Mouse (Mus musculus): ENCODE measurements around the gene Adamts14.

The Adamts14 gene

DNA sequence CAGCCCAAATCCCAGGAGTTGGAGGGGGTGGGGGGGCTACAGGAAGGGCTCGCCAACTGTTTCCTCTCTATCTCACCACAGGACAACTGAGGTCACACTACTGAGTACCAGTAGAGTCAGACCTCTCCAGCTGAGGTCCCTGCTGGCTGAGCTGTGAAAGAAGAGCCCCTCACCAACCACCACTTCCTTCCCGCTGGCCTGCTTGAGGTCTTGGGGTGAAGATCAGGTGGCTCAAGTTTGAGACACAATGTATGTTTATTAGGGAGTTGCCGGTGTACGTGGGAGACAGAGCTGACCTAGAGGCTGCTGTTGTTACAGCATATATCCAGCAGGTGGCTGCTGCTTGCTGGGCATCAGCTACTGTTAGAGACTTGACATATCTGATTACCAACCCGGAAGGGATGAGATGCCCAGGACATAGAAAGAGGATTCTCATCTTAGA, 2.5 kb upstream of the Adamts14 start:
- peak; percentile 55 for DNase-seq (ENCODE audit: extremely low spot score)

DNA sequence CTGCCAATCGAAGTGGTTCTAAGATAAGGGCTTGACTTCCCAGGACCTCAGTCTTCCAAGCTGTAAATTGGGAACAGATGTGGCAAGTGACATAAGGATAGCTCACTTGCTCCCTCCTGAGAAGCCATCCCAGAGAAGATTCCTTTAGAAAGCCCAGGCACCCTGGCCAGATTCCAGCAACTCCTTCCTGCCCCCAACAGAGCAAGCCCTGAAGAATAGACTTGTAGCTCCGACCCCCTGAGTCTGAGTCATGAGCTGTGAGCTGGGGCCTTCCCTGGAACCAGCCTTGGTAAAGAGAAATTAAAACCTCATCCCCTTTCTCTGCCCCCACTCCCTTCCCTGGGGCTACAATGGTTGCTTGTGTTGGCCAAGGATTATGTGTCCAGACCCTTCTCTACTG, 1.3 kb upstream of the Adamts14 start:
- DNase-seq (ENCODE audit: extremely low spot score): no peak

DNA sequence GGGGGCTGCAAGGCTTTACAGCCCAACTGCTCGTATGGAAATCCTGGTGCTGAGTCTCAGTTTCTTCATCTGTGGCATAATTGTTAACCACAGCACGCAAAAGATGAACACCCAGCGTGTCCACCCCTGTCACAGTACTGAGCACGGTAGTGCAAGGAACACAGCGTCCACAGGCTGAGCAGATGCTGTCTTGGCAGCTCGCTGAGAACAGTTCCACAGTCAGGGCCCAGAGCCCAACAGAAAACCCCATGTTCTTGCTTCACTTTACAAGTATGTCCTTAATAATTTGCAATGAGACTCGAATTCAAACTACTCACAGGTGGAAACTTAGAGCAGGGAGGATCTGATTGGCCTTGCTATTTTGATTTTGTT, 592 bp upstream of the Adamts14 start:
- no peak for DNase-seq (ENCODE audit: extremely low spot score)

DNA sequence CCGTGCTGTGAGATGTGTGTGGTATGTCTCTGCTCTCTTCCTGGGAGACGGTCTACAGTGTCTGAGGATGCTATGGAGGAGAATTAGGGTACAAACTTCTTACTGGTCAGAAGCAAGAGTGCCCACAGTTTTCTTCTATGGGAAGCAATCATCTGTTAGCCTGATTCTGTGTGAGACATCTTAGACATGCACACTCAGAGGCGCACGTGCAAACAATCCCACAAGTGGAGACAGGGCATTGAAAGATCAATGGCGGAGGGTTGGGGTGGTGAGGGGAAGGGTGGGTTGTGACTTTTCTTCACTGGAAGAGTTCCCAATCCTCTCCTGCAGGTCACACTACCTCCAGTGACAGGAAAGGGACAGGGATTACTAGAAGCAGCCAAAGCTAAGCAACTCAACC, 607 bp downstream of the Adamts14 start:
- DNase-seq (ENCODE audit: extremely low spot score): no peak

DNA sequence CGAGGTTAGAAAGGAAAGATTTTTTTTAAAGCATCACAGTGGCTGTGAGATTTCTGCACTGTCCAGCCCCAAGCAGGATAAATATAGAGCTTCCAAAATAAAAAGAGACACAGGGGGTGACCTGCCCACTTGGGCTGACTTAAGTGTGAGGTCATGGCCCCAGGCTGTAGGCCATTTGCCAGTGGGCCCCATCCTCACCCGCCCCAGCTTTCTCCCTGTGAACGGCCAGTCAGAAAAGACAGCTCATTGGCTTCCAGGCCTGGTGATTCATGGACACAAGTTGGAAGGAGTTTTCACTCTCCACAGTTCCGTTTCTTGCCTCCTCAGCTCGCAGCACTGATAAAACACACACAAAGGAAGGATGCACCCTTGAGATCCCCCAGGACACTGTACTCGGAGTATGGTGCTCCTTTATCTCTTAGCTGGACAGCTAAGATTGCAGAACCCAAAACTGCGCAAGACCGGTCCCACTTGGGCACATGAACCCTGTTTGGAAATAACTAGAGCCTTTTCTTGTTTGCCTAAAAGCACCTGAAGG, 1.1 kb downstream of the Adamts14 start:
- no peak for DNase-seq (ENCODE audit: extremely low spot score)

DNA sequence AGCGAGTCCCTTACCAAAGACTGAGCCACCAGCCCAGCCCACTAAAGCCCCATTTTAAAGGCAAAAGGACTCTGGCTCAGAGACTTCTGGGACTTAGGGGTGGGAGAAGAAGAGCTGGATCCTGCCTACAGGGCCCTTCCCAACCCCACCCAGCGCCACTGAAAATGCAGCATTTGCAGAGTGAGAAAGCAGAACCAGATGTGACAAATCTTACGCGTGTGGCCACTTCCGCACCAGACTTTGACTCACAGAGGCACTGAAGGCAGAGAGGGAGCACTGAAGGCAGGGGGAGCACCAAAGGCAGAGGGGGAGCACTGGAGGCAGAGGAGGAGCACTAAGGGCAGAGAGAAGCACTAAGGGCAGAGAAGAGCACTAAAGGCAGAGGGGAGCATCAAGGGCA, 5.9 kb downstream of the Adamts14 start:
- DNase-seq (ENCODE audit: extremely low spot score): no peak

DNA sequence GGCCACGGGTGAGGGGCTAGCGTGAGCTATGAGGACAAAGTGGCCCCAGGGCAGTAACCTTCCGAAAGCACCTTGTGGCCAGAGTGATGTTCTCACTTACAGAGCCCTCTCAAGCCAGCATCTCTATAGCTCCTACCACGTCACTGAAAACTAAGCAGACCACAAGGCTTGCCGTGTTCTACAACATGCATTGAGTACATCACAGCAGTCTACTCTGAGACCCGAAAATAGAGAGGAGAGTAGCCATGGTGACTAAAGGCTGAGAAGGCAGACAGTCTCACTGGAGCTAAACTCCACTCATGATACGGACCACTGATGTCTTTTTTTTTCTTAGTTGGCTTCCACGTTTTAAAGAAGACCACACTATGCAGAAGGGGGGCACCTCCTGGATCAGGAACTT, 9.6 kb downstream of the Adamts14 start:
- no peak for DNase-seq (ENCODE audit: extremely low spot score)

DNA sequence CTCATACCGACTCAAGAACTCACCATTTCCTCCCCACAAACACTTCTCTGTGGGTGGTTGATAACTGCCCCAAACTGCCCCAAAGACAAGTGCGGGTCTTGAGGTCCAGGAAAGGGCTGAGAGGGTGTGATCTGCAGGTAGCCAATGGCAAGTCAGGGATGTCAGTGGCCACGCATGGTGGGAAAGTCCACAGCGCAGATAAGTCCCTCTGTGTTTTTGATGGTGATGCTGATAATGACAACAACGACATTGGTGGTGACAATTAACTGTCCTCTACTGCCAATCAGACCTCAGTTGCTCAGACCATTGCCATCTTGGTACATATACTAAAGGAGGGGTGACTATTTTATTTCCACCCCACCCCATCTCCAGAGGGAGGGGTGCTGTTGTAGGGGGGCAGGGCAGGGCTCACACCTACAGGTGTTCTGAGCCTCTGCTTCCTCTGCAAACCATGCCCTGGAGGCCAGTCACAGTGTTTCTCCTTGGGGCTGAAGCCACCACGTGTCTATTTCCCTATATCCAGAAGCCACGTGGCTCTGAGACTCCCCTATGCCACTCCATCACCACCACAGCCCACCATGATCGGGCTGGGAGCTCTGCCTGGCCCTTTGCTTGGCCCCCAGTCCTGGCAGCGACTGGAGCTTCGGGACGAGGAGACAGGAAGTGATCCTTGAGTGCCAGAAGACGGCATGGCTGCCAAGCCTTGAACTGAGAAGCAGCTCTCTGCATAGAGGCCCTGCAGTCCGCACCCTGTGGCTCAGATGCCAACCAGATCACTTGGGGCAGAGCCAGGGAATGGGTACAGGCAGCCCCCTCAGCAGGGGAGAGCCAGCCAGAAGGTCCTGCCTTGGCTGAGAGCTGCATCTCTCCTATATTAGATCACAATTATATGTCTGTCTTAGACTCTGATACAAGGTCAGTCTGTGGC, 11.7 kb downstream of the Adamts14 start:
- no peak for DNase-seq (ENCODE audit: extremely low spot score)

DNA sequence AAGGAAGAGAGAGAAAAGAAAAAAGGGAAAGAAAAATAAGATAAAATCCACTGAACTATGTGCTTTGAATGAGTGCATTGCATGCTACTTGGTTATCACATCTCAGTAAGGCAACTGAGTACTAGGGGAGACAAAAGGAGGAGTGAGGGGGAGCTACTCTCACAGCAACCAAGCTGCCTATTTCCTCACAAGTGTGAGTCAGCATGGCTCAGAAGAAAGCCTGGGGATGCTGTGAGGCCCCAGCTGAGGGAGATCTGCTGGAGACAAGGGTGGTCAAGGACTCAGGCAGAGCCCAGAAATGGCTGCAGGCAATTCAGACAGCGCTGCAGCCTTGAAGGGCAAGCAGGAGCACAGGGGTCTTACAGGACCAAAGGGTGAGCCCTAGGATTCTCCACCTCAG, 15.1 kb downstream of the Adamts14 start:
- no peak for DNase-seq (ENCODE audit: extremely low spot score)

DNA sequence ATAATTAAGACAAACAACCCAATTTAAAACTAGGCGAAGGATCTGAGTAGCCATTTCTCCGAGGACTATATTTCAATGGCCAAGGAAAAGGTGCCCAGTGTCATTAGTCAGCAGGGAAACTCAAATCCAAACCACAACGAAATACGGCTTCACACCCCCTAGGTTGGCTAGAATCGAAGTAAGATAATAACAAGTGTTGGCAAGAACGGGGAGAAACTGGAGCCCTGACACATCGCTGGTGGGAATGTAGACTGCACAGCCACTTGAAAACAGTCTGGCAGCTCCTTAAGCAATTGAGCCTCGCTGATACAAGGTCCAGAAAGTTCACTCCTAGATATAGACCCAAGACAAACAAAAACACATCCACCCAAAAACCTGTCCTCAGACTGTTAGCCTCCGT, 16.6 kb downstream of the Adamts14 start:
- no peak for DNase-seq (ENCODE audit: extremely low spot score)

DNA sequence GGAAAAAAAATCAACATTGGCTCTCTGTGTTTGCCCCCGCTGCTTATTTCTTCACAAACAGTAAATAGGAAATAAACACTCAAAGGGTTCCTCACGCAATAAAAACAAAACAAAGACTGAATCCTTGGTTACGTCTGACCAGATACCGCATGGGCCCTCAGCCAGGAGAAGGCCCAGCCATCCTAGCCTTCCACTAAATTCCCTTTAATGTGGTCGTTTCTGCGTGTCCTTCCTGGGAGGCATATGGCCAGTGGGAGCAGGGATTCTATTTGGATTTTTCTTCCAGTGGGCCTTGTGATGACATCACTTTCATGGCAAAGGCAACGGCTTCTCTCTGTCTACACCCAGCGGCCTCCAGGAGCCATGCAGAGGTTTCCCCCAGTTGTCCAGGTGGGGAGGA, 18.0 kb downstream of the Adamts14 start:
- no peak for DNase-seq (ENCODE audit: extremely low spot score)

DNA sequence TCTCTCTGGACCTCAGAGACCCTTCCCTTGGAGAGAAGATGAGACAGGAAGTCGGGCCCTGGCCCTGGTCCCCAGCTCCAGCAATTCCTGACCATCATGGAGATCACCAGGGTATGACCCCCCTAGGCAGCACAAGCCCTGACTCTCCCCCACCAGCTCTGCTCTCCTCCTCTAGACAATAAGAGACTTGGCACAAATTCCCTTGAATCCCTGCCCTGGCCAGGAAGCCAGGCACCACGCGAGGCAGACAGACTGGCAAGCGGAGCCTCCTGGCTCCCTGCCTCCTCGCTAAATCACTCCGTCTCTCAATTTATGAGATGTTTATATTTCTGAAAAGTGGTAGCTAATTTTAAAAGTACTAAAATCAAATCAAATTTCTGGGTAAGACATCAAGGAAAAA, 18.5 kb downstream of the Adamts14 start:
- DNase-seq (ENCODE audit: extremely low spot score): no peak

DNA sequence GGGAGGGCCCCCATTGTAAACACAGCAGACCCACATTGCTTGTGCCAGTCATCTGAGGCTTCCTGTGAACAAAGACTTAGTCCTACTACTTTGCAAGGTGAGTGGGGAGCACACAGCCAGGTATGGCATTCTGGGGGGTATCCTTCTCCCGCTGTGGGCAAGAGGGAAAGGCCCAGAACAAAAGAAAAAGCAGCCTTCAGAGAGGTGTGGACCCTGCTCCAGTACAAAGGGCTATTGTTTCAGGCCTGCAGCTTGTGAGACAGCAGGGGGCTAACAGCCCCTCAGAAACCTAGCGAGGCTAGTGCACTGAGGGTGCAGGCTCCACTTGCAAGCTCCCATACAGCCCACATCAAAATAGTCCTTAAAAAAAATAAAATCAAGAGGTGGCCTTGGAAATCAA, 23.3 kb downstream of the Adamts14 start:
- no peak for DNase-seq (ENCODE audit: extremely low spot score)

DNA sequence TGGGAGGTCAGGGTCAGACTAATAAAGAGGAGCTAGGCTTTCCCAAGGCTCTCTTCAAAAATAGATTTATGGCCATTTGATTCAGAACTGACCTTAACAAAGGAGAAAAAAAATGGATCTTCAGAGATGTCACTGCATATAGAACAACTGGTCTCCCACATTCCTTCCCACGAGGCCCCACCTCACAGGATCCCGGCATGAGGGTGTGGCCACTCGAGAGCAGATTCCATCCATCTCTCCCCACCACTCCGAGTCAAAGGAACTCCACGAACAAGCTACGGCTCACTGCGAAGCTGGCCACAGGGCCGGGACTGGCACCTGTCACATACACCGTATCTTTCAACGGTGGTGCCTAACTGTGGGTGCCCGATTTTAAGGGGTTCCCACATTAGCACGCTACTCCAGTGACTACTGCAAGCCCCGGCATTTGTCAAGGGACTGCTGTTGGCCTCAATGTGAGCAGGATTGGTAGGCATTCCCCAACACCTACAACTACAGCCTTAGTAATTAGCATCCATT, 24.6 kb downstream of the Adamts14 start:
- no peak for DNase-seq (ENCODE audit: extremely low spot score)

DNA sequence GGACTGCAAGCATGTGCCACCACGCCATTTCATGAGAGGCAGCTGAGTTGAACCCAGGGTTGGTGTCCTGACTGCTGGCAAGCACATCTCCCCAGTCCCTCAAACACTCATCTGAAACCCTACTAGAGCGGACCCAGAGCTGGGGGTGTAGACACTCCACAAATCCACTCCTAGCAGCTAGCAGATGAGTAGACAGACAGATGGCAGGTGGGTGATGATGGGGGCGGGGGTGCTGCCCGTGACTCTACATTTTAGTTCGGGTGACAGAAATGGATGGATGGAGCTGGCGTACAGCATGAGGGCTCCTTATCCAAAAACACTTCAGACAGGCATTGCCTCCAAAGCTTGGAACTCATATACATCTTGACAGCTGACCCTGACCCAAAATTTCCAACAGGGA, 26.9 kb downstream of the Adamts14 start:
- no peak for DNase-seq (ENCODE audit: extremely low spot score)

DNA sequence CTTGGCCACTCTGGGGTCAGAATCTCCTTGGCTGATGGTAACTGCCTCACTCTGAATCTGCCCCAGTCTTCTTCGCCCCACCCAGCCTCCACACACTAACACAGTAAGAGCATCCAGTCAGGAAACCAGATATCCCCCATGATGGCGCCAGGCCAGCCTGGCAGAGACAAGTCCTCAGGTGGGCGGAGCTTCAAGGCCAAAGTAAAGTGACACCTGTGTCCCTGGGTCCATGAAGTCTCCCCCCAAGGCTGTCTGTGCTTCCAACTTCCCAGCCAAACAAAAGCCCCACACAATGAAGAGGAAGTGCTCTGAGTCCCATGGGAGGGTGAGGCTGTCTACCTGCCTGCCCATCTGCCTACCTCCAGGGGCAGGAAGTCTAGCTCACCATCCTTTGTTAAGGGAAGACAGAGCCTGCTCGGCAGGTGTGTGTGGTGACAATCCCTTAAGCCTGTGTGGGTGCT, 31.2 kb downstream of the Adamts14 start:
- DNase-seq (ENCODE audit: extremely low spot score): no peak

DNA sequence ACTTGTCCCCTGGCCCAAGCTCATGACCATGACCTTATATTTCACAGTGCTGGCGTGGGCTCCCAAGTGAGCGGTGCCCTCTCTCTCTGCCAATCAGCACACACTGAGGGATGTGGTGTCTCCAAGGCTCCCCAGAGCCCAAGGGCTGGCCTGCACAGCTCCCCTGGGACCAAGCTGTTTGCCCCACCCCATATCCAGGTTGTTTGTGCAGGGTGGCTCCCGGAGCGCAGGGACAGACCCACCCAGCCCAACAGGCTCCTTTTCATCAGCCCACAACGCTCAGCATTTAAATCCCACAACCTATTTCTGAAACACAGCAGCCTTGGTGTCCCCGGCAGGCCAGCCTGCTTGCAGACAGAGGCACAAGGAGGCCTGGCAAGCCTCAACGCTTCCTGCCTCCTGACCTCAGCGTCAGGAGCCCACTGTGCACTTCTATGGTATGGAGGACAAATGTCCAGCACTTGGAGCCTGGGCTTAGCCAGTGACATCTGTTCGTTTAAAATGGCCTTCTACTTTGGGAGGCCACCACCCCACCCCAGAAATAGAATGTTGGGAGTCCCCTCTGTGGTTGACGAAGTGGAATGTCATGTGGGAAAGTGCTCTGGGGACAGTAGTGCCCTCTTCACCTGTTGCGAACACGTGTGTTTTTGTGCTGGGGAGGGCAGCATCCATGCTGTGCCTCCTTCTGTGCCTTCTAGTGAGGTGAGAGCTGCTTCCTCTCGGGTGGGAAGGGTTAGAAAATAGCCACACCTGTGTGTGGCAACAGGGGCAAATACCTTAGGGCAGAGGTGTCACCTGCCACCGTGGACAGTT, 32.9 kb downstream of the Adamts14 start:
- DNase-seq (ENCODE audit: extremely low spot score): no peak

DNA sequence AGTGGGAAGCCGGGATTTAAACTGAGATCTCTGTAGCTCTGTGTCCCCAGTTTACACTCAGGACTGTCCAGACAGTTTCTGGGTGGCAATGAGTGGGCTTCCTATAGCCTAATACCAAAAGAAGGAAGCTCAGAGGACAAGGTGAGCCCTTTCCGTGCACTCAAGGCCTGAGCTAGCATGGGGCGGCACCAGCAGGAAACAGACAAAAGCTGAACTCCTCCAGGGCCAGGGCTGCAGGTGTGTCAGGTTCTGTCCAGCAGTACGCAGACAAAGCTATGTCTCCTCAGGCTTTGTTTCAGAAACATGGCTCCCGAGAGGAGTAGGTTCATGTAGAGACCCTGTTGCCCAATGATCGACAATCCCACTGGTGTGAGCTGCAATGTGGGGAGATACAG, 35.9 kb downstream of the Adamts14 start:
- DNase-seq (ENCODE audit: extremely low spot score): no peak

DNA sequence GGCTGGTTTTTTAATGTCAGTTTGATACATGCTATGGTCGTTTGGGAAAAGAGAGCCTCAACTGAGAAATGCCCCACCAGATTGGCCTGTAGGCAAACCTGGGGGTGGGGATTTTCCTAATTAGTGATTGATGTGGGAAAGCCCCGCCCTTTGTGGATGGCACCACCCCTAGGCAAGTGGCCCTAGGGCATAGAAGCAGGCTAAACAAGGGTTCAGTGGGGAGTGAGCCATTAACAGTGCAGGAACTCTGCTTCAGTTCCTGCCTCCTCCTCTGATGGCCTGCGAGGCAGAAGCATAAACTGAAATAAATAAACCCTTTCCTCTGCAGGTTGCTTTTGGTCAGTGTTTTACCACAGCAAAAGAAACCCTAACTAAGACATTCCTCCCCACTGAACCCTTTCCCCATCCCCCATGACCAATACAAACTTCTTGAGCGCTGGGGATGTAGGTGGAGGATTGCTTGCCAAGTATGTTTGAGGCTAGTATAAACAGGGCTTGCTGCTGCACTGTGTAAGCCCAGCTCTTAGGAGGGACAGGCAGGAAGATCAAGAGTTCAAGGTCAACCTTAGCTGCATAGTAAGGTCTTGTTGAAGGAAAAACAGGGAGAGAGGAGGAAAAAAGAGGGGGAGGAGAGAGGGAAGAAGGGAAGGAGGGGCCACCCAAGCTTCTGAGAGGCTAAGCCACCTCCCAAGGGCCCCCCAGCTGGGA, 36.4 kb downstream of the Adamts14 start:
- DNase-seq (ENCODE audit: extremely low spot score): no peak

DNA sequence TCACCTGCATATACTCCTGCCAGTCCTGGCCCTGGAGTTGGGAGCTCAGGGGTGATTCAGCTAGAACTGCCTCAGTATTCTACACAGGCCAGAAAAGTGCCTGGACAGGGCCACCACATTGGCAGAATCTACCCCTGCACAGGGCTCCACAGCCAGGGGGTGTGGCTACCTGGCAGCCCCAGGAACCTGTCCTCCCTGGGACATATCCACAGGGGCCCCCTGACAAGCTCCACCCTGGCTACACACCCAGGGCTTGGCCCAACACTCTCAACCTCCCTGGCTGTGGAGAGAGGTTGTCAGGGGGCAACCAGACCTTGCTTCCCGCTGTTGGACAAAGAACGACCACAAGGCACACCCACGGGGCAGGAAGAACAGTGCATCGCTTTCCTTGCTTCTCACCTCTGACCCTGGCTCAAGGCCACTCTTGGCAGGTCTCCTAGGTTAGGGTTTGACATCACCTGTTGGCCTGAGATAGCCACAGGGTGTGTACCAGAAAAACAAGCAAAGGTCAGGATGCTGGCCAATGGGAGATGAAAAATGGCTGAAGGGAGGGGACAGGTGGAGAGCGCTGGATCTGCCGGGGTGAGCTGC, 37.5 kb downstream of the Adamts14 start:
- DNase-seq (ENCODE audit: extremely low spot score): no peak

DNA sequence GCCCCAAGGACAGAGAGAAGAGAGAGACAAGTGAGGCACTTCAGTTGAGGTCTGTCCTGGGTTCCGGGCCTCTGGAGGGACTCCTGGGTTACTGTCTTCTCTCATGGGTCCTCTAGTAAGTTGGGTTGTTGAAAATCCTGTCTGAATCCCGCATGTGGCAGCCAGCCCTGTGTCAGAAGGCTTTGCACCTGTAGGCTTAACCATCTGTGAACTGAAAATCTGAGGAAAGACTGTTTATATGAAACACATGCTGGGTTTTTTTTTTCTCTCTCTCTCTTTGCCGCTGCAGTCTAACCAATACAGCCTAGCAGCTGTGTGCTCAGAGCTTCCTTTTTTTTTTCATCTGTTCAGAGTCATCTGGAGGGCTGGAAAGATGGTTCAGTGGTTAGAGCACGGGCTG, 38.9 kb downstream of the Adamts14 start:
- no peak for DNase-seq (ENCODE audit: extremely low spot score)

Measured in embryo, embryonic 9.5 days (tissue).